Mouse (Mus musculus) kidney, postnatal 0 days (tissue): ENCODE results near the gene St3gal6. TPM values are rescaled to one million over a fixed set of nuclear protein-coding genes. Genes with fewer than 3 reads are reported as not detected.

Experiments used
- ATAC-seq: fragments of 200-750 bp; cut with Nextera tagmentation; replicated peaks from 2 replicates; pipeline ENCODE4 v1.8.0; 2017; ENCODE audit warnings: low read depth, moderate number of reproducible peaks, moderate TSS enrichment, moderate library complexity; ENCODE audit not compliant: low FRiP score
- DNase-seq: peaks from one replicate; pipeline ENCODE4 v3.0.0-alpha.2; 2016; ENCODE audit warnings: low spot score
- H3K27ac ChIP-seq: fragments of 300-500 bp; sonication (generic); 2 replicates; pipeline ENCODE4 v1.5.1; 2014; ENCODE audit warnings: mild to moderate bottlenecking
- H3K27me3 ChIP-seq: fragments of 300-500 bp; sonication (generic); 2 replicates; pipeline ENCODE4 v1.6.1; 2014; ENCODE audit warnings: low read length, mixed read lengths; ENCODE audit not compliant: insufficient read depth
- H3K36me3 ChIP-seq: fragments of 300-500 bp; sonication (generic); 2 replicates; pipeline ENCODE4 v1.6.1; 2014; ENCODE audit warnings: low read length, mixed read lengths; ENCODE audit not compliant: insufficient read depth
- H3K4me1 ChIP-seq: fragments of 300-500 bp; sonication (generic); replicated peaks from 2 replicates; pipeline ENCODE4 v1.6.1; 2014; ENCODE audit warnings: antibody characterized with exemption, low read length, mixed read lengths; ENCODE audit not compliant: insufficient read depth
- H3K4me2 ChIP-seq: fragments of 300-500 bp; sonication (generic); 2 replicates; pipeline ENCODE4 v1.6.1; 2014; ENCODE audit warnings: mild to moderate bottlenecking, low read length, moderate library complexity, mixed read lengths
- H3K4me3 ChIP-seq: fragments of 300-500 bp; sonication (generic); replicated peaks from 2 replicates; pipeline ENCODE4 v1.5.1; 2014; ENCODE audit warnings: low read depth, low read length
- H3K9ac ChIP-seq: fragments of 300-500 bp; sonication (generic); 2 replicates; pipeline ENCODE4 v1.6.1; 2014; ENCODE audit warnings: low read depth, low read length
- H3K9me3 ChIP-seq: fragments of 300-500 bp; sonication (generic); replicated peaks from 2 replicates; pipeline ENCODE4 v1.6.1; 2016; ENCODE audit warnings: low read length, inconsistent platforms, mixed read lengths
- CTCF ChIP-seq: IDR thresholded peaks from 2 replicates; pipeline ENCODE4 v1.5.1; 2016; ENCODE audit warnings: antibody characterized with exemption, low read depth, mild to moderate bottlenecking, moderate library complexity
- WGBS: fragments of 180-500 bp; shearing (Covaris S2); extraction: QIAGEN DNeasy Blood & Tissue Kit; methylation state at CpG from one replicate; pipeline ENCODE4 v1.1.7; 2014; 5-methylcytosine and 5-hydroxymethylcytosine counted together
- polyA plus RNA-seq: library from polyadenylated mRNA; unstranded; fragments of >200 nt; fragmentation: Nextera tagmentation; extraction: Ambion mirVana; gene quantifications from 2 replicates; pipeline ENCODE4 v1.2.1, GENCODE M21; 2015

The St3gal6 gene
- polyA plus RNA-seq, 1 experiment from 2014 or later, result 93.8 TPM

GRCm38 (mm10) chr16:58516161-58516560, 7.9 kb downstream of the St3gal6 start:
- H3K9ac ChIP-seq, result no peak overlapping the region
- ATAC-seq, result no peak
- DNase-seq, result peak; percentile 47
- H3K9me3 ChIP-seq, result no peaks in the 10 kb centered on the region
- no peaks in the 10 kb centered on the region for H3K27me3 ChIP-seq
- H3K27ac ChIP-seq, result no peak overlapping the region
- no peak for TF ChIP-seq CTCF
- no peaks in the 10 kb centered on the region for H3K36me3 ChIP-seq
- H3K4me1 ChIP-seq, result peaks cover 16% of the 10 kb centered on the region; the same call in 1 of the 2 replicates
- H3K4me3 ChIP-seq, result no peak overlapping the region
- 66% methylated on average over 2 of the region's 2 CpGs for WGBS
- H3K4me2 ChIP-seq, result no peak overlapping the region; the same call in 1 of the 2 replicates

DNA sequence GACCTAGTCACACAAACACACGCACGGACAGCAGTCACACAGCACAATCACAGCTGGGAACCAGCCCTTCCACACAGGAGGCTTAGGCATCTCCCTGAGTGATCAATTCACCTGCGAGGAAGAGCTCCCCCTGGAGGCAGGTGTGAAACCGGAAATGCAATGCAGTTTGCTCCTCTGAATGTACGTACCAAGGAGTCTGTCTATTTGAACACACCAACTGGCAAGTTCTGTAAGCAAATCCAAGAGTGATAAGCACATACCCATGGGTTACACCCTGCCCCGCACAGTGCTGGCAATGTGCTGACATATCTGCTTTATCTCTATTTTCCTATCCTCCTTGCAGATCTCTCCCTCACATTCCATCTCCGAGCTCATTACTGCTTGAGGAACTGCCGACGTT, 9.5 kb downstream of the St3gal6 start:
- H3K27ac ChIP-seq, result 0 out of 2 replicates have a peak overlapping the region, but pooled peaks have one; percentile 69
- DNase-seq (no peak), ATAC-seq (no peak)
- no peaks in the 10 kb centered on the region for H3K36me3 ChIP-seq
- no peaks in the 10 kb centered on the region for H3K9me3 ChIP-seq
- H3K27me3 ChIP-seq, result no peaks in the 10 kb centered on the region
- 79% methylated on average over 9 of the region's 9 CpGs for WGBS
- H3K4me1 ChIP-seq, result peaks cover 21% of the 10 kb centered on the region
- TF ChIP-seq CTCF, result peak; percentile 66
- H3K4me3 ChIP-seq, result no peak overlapping the region
- H3K9ac ChIP-seq, result no peak overlapping the region
- no peak overlapping the region for H3K4me2 ChIP-seq

GRCm38 (mm10) chr16:58513755-58514154, 10.3 kb downstream of the St3gal6 start:
- peak overlapping the region; percentile 4; the same call in 1 of the 2 replicates for H3K9ac ChIP-seq
- no peaks in the 10 kb centered on the region for H3K9me3 ChIP-seq
- DNase-seq (peak; percentile 43), ATAC-seq (peak; percentile 11; the same call in 1 of the 2 replicates)
- 0 out of 2 replicates have a peak overlapping the region, but pooled peaks have one; percentile 2 for H3K4me2 ChIP-seq
- peaks cover 21% of the 10 kb centered on the region for H3K4me1 ChIP-seq
- no peaks in the 10 kb centered on the region for H3K27me3 ChIP-seq
- peak overlapping the region; percentile 69 for H3K27ac ChIP-seq
- no peak overlapping the region for H3K4me3 ChIP-seq
- no peak for TF ChIP-seq CTCF
- 16% methylated on average over 6 of the region's 6 CpGs for WGBS
- no peaks in the 10 kb centered on the region for H3K36me3 ChIP-seq

- Histone ChIP-seq H3K9ac (0 out of 2 replicates have a peak overlapping the region, but pooled peaks have one; percentile 6), H3K4me2 (0 out of 2 replicates have a peak overlapping the region, but pooled peaks have one; percentile 37), H3K36me3 (no peaks in the 10 kb centered on the region), H3K27me3 (no peaks in the 10 kb centered on the region), H3K4me3 (no peak overlapping the region), H3K4me1 (peaks cover 23% of the 10 kb centered on the region), H3K9me3 (no peaks in the 10 kb centered on the region), H3K27ac (peak overlapping the region; percentile 69)
- 35% methylated on average over 3 of the region's 3 CpGs for WGBS
- peak; percentile 46; the same call in 1 of the 2 replicates for ATAC-seq
- TF ChIP-seq CTCF, result no peak
- peak; percentile 69 for DNase-seq
Measured at GRCm38 (mm10) chr16:58512887-58513286, 11.2 kb downstream of the St3gal6 start.

- ATAC-seq (peak; percentile 72), DNase-seq (peak; percentile 77)
- peak overlapping the region; percentile 69 for H3K27ac ChIP-seq
- WGBS, result 9% methylated on average over 9 of the region's 9 CpGs
- 0 out of 2 replicates have a peak overlapping the region, but pooled peaks have one; percentile 6 for H3K9ac ChIP-seq
- H3K36me3 ChIP-seq, result no peaks in the 10 kb centered on the region
- peak overlapping the region; percentile 37 for H3K4me2 ChIP-seq
- no peaks in the 10 kb centered on the region for H3K27me3 ChIP-seq
- no peak overlapping the region for H3K4me3 ChIP-seq
- no peaks in the 10 kb centered on the region for H3K9me3 ChIP-seq
- no peak for TF ChIP-seq CTCF
- peaks cover 28% of the 10 kb centered on the region for H3K4me1 ChIP-seq
Measured at GRCm38 (mm10) chr16:58512181-58512761, 11.8 kb downstream of the St3gal6 start.

- no peak overlapping the region for H3K27ac ChIP-seq
- no peaks in the 10 kb centered on the region for H3K27me3 ChIP-seq
- TF ChIP-seq CTCF, result no peak
- no peak overlapping the region for H3K9ac ChIP-seq
- DNase-seq (no peak), ATAC-seq (no peak)
- H3K36me3 ChIP-seq, result 0 out of 2 replicates have a peak, but pooled peaks cover 6% of the 10 kb centered on the region
- H3K4me3 ChIP-seq, result no peak overlapping the region
- H3K4me2 ChIP-seq, result no peak overlapping the region
- peaks cover 21% of the 10 kb centered on the region for H3K4me1 ChIP-seq
- no peaks in the 10 kb centered on the region for H3K9me3 ChIP-seq
Measured at GRCm38 (mm10) chr16:58504945-58505344, 19.1 kb downstream of the St3gal6 start.
